Mouse (Mus musculus): ENCODE results near the gene Fbxw4. TPM values are rescaled to one million over a fixed set of nuclear protein-coding genes. Genes with fewer than 3 reads are reported as not detected.
"Not testable (repeated sequence)": the region's sequence is repeated elsewhere in the genome, so short reads cannot be mapped to it uniquely, and the experiment has no call there.

Fbxw4 gene
- polyA plus RNA-seq, 1 experiment from 2014 or later, result 3.4 TPM

DNA sequence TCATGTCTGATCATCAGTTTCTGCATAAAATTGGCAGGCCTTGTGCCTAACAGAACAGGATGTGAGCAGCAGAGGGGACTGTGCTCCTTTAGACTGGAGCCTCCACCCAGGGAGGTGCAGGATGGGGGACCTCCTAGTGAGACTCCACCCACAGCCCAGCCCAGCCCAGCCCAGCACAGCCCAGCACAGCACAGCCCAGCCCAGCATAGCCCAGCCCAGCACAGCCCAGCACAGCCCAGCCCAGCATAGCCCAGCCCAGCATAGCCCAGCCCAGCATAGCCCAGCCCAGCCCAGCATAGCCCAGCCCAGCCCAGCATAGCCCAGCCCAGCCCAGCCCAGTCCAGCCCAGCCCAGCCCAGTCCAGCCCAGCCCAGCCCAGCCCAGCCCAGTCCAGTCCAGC, 111.9 kb downstream of the Fbxw4 start:
- not testable (repeated sequence) for H3K4me2 ChIP-seq; H3K27ac ChIP-seq; H3K9ac ChIP-seq; H3K4me3 ChIP-seq; H3K9me3 ChIP-seq (replicated peaks); H3K4me1 ChIP-seq; ATAC-seq
- peaks cover 55% of the 10 kb centered on the region for H3K27me3 ChIP-seq
- peaks cover 13% of the 10 kb centered on the region for H3K36me3 ChIP-seq (ENCODE audit: poor library complexity, severe bottlenecking)

DNA sequence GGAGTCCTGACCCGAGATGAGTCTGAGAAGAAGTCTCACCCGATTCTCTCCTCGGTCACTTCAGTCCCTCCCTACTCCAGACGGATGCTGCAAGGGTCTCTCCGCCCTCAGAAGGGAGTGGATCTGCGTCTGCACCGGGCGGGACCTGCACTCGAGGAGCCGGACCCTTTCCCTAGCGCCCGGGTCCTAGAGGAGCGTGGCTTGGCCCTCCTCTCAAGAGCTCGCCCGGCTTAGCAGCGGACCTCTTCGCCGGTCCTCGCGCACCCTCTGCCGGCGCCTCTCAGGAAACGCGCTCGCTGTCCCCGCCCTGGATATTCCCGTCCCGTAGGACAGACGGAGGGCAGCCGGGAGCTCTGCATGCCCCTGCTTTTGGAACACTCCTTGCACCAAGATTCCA, 115.2 kb downstream of the Fbxw4 start:
- Histone ChIP-seq H3K27me3 (peaks cover 74% of the 10 kb centered on the region), H3K36me3 (ENCODE audit: poor library complexity, severe bottlenecking) (no peaks in the 10 kb centered on the region), H3K4me3 (peak overlapping the region; percentile 34), H3K4me2 (peak overlapping the region; percentile 69), H3K4me1 (peaks cover 26% of the 10 kb centered on the region), H3K9ac (peak overlapping the region; percentile 53; the same call in 1 of the 2 replicates), H3K9me3 (replicated peaks) (no peaks in the 10 kb centered on the region), H3K27ac (no peak overlapping the region)
- WGBS, result under 1% methylated on average over 30 of the region's 30 CpGs
- ATAC-seq, result peak; percentile 75

GRCm38 (mm10) chr19:45544152-45544924, 115.8 kb downstream of the Fbxw4 start:
- Histone ChIP-seq H3K9ac (peak overlapping the region; percentile 53; the same call in 1 of the 2 replicates), H3K4me1 (peaks cover 26% of the 10 kb centered on the region), H3K4me2 (peak overlapping the region; percentile 69), H3K9me3 (replicated peaks) (no peaks in the 10 kb centered on the region), H3K4me3 (peak overlapping the region; percentile 34), H3K36me3 (ENCODE audit: poor library complexity, severe bottlenecking) (no peaks in the 10 kb centered on the region), H3K27ac (no peak overlapping the region), H3K27me3 (peaks cover 71% of the 10 kb centered on the region)
- WGBS, result 1% methylated on average over 17 of the region's 26 CpGs
- ATAC-seq, result no peak

DNA sequence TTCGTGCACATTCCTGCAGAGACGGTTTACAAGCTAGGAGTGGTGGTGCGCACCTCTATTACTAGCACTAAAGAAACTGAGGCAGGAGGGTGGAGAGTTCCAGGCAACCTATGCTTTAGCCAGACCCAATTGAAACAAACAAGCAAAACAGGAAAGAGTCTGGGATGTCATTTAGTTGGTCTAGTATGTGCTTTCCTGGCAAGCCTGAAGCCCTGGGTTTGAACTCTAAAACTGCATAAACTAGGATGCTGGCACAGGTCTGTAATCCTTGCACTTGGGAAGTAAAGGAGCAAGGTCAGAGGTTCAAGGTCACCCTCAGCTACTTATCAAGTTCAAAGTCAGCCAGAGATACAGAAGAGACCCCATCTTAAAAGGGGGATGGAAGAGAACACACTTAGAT, 118.1 kb downstream of the Fbxw4 start:
- Histone ChIP-seq H3K4me3 (peak overlapping the region; percentile 41), H3K4me1 (peaks cover 26% of the 10 kb centered on the region), H3K9me3 (replicated peaks) (no peaks in the 10 kb centered on the region), H3K36me3 (ENCODE audit: poor library complexity, severe bottlenecking) (no peaks in the 10 kb centered on the region), H3K27me3 (peaks cover 63% of the 10 kb centered on the region), H3K27ac (peak overlapping the region; percentile 25), H3K9ac (peak overlapping the region; percentile 67), H3K4me2 (peak overlapping the region; percentile 79)
- WGBS, result 14% methylated on average over 3 of the region's 3 CpGs
- no peak for ATAC-seq

DNA sequence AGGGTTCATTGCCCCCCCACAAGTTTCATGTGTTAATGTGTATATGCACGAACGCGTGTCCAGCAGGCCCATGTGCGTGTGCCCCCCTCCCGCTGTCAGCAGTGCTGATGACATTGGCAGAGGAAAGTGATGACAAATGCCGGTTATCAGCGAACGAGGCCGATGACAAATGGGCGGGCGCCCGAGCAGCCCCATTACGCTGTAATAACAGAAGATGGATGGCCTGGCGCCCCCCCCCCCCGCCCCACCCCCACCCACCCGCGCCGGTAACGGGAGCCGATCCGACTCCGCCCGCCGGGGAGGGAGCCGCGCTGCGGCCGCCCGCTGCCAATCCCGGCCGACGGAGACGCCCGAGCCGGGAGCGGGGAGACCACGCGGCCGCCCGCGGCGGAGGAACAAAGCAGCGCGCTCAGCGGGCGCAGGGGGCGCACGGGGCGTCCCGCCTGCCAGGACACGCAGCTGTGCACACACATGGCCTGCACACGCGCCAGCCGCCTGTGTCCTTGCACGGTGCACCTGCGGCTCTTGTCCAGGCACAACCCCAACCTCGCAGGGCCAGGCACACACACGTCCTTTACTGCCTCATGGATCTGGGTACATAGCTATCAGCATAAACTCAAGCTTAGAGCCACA, 118.6 kb downstream of the Fbxw4 start:
- H3K4me3 ChIP-seq, result peak overlapping the region; percentile 41
- WGBS, result under 1% methylated on average over 50 of the region's 58 CpGs
- H3K9ac ChIP-seq, result peak overlapping the region; percentile 67
- peak overlapping the region; percentile 79 for H3K4me2 ChIP-seq
- peak; percentile 66 for ATAC-seq
- no peaks in the 10 kb centered on the region for H3K9me3 ChIP-seq (replicated peaks)
- H3K36me3 ChIP-seq (ENCODE audit: poor library complexity, severe bottlenecking), result no peaks in the 10 kb centered on the region
- peaks cover 58% of the 10 kb centered on the region for H3K27me3 ChIP-seq
- H3K27ac ChIP-seq, result peak overlapping the region; percentile 25
- H3K4me1 ChIP-seq, result peaks cover 26% of the 10 kb centered on the region

GRCm38 (mm10) chr19:45540657-45541408, 119.3 kb downstream of the Fbxw4 start:
- peak; percentile 22; the same call in 1 of the 2 replicates for ATAC-seq
- Histone ChIP-seq H3K9ac (peak overlapping the region; percentile 67), H3K9me3 (replicated peaks) (no peaks in the 10 kb centered on the region), H3K4me1 (peaks cover 26% of the 10 kb centered on the region), H3K4me2 (peak overlapping the region; percentile 79), H3K27ac (no peak overlapping the region), H3K27me3 (peaks cover 51% of the 10 kb centered on the region), H3K4me3 (peak overlapping the region; percentile 41), H3K36me3 (ENCODE audit: poor library complexity, severe bottlenecking) (no peaks in the 10 kb centered on the region)
- WGBS, result 20% methylated on average over 8 of the region's 8 CpGs

GRCm38 (mm10) chr19:45537505-45537904, 122.6 kb downstream of the Fbxw4 start:
- peaks cover 23% of the 10 kb centered on the region for H3K27me3 ChIP-seq
- 50% methylated on average over 1 of the region's 1 CpGs for WGBS
- H3K27ac ChIP-seq, result no peak overlapping the region
- no peak overlapping the region for H3K9ac ChIP-seq
- no peak overlapping the region for H3K4me3 ChIP-seq
- H3K4me2 ChIP-seq, result no peak overlapping the region
- no peaks in the 10 kb centered on the region for H3K9me3 ChIP-seq (replicated peaks)
- ATAC-seq, result no peak
- no peaks in the 10 kb centered on the region for H3K36me3 ChIP-seq (ENCODE audit: poor library complexity, severe bottlenecking)
- peaks cover 34% of the 10 kb centered on the region for H3K4me1 ChIP-seq

DNA sequence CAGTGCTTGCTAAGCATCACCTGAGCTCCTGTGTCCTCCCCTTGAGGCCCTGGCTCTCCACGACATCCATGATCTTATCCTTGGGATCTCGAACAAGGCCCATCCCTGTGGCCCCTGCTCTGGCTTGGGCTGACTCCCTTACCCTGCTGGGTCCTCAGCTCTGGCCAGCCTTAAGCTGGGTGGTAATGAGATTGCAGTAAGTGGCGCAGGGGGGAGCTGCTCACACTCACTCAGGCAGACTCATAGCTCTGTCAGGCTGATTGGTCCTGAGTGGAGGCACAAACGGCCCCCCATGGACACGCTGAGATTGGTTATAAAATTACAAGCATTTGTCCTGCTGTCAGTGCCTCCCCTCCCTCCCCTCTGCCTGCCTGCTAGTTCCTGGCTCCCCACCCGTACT, 124.2 kb downstream of the Fbxw4 start:
- peaks cover 18% of the 10 kb centered on the region for H3K4me1 ChIP-seq
- 0 out of 2 replicates have a peak, but pooled peaks cover 2% of the 10 kb centered on the region for H3K36me3 ChIP-seq (ENCODE audit: poor library complexity, severe bottlenecking)
- ATAC-seq, result no peak
- no peak overlapping the region for H3K9ac ChIP-seq
- no peak overlapping the region for H3K4me2 ChIP-seq
- H3K9me3 ChIP-seq (replicated peaks), result no peaks in the 10 kb centered on the region
- WGBS, result 62% methylated on average over 6 of the region's 6 CpGs
- no peak overlapping the region for H3K4me3 ChIP-seq
- H3K27me3 ChIP-seq, result peaks cover 12% of the 10 kb centered on the region
- H3K27ac ChIP-seq, result no peak overlapping the region

- ATAC-seq, result no peak
- WGBS, result 82% methylated on average over 8 of the region's 8 CpGs
- peaks cover 13% of the 10 kb centered on the region for H3K4me1 ChIP-seq
- H3K27me3 ChIP-seq, result peaks cover 5% of the 10 kb centered on the region; the same call in 1 of the 2 replicates
- no peaks in the 10 kb centered on the region for H3K9me3 ChIP-seq (replicated peaks)
- no peak overlapping the region for H3K4me2 ChIP-seq
- H3K9ac ChIP-seq, result no peak overlapping the region
- peaks cover 9% of the 10 kb centered on the region for H3K36me3 ChIP-seq (ENCODE audit: poor library complexity, severe bottlenecking)
- no peak overlapping the region for H3K27ac ChIP-seq
- no peak overlapping the region for H3K4me3 ChIP-seq
These were observed 124.8 kb downstream of the Fbxw4 start for GRCm38 (mm10) chr19:45535214-45535735.

DNA sequence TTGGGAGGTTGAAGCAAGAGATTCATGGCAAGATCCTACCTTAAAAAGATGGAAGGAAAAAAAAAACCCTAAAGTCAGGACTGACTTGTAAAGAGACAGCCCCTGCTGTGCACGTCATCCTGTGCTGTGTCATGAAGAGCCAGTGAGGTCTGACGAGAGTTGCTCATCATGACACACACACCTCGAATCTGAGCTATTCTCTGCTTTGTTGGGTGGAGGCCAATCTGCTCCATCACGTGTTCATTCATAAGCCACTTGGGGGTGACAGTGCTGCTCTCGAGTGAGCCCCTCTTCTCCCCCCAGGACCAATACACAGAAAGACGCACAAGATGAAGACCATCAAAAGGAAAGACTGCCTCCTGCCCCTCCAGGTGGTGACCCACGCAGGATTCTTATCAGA, 126.5 kb downstream of the Fbxw4 start:
- no peak for ATAC-seq
- Histone ChIP-seq H3K9ac (no peak overlapping the region), H3K4me2 (no peak overlapping the region), H3K36me3 (ENCODE audit: poor library complexity, severe bottlenecking) (peaks cover 25% of the 10 kb centered on the region), H3K4me3 (no peak overlapping the region), H3K27ac (no peak overlapping the region), H3K9me3 (replicated peaks) (no peaks in the 10 kb centered on the region), H3K4me1 (peaks cover 13% of the 10 kb centered on the region), H3K27me3 (no peaks in the 10 kb centered on the region)
- 65% methylated on average over 7 of the region's 7 CpGs for WGBS

DNA sequence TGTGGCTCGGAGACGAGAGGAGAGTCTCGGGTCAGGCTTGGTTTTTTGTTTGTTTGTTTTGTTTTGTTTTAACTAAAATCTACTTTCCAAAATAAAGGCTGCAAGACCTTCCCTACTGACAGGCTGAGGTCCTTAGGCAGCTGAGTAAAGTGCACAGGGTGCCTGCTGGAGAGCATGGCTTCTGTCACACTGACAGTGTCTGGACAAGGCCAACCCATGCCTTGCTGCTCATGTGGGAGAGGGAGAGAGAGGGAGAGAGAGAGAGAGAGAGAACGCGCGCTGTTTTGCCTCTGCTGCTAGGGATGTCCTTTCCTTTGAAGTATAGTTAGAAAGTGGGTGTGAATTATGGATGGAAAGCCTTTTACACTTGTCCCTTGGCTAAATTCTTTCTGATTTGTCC, 128.6 kb downstream of the Fbxw4 start:
- H3K9ac ChIP-seq, result no peak overlapping the region
- H3K9me3 ChIP-seq (replicated peaks), result no peaks in the 10 kb centered on the region
- H3K36me3 ChIP-seq (ENCODE audit: poor library complexity, severe bottlenecking), result peaks cover 46% of the 10 kb centered on the region
- H3K27ac ChIP-seq, result no peak overlapping the region
- no peak overlapping the region for H3K4me2 ChIP-seq
- WGBS, result 71% methylated on average over 6 of the region's 6 CpGs
- ATAC-seq, result no peak
- no peak overlapping the region for H3K4me3 ChIP-seq
- no peaks in the 10 kb centered on the region for H3K27me3 ChIP-seq
- peaks cover 13% of the 10 kb centered on the region for H3K4me1 ChIP-seq

Measured in forebrain, embryonic 13.5 days (tissue).